Mouse (Mus musculus): ENCODE data around the gene Amz2. TPM values are rescaled to one million over a fixed set of nuclear protein-coding genes. Genes with fewer than 3 reads are reported as not detected.

Gene Amz2
- polyA plus RNA-seq, 1 experiment: 0.22 TPM

DNA sequence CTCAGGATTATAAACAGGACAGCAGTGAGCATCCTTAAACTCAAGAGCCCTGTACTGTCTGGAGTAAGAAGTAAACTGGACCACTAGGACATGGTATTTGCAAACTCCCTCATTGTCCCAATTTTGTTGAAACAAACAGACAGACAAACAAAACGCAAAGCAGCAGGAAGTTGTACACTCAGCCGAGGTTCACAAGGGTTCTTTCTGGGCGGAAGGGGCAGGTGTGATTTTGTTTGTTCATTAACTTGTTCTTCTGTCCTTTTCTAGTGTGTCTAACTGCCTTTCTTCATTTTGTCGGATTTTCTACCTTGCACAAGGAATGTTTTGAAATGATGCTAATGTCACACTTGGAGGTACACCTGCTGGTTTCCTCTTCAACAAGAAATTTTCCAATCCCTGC, 6.3 kb upstream of the Amz2 start:
- H3K9me3 ChIP-seq (ENCODE audit: control insufficient read depth, low read length): peaks cover 4% of the 10 kb centered on the region
- TF ChIP-seq GATA1 (IDR thresholded peaks at IDR 0.05; ENCODE audit: low read length): no peak
- no peak for TF ChIP-seq TAL1 (IDR thresholded peaks at IDR 0.05; ENCODE audit: low read length)
- H3K36me3 ChIP-seq (ENCODE audit: control insufficient read depth): no peaks in the 10 kb centered on the region
- no peak overlapping the region for H3K4me3 ChIP-seq (replicated peaks)
- peaks cover 6% of the 10 kb centered on the region for H3K27me3 ChIP-seq (ENCODE audit: control insufficient read depth)
- peaks cover 4% of the 10 kb centered on the region; the same call in 1 of the 2 replicates for H3K4me1 ChIP-seq (ENCODE audit: control insufficient read depth)

DNA sequence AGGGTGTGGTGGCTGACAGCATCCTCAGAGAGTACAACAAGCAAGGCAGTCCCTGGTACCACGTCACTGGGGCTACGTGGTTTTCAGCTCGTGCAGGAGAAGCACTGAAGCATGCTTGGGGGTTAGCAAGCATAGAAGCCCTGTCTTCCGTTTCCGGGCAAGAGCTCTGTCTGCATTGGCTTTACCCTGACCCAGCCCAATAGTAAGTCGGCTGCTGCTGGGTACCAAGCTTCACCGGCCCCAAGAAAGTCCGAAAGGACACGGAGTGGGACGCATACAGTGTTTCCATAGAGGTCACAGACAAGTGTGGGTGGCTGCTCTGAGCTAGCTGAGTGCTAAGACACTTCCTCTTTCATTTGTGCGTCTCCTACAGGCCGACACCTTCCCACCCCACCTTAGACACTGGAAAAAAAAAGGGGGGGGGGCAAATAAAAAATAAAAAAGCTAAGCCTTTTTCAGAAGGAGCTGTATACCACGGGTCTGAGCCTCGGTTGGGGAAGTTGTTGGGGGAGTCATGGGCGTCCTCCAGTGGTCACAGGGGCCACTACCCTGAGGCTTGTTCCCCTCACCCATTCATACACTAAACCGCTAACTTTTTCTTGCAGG, 5.7 kb upstream of the Amz2 start:
- Histone ChIP-seq H3K9me3 (ENCODE audit: control insufficient read depth, low read length) (peaks cover 4% of the 10 kb centered on the region), H3K36me3 (ENCODE audit: control insufficient read depth) (no peaks in the 10 kb centered on the region), H3K4me3 (replicated peaks) (no peak overlapping the region), H3K27me3 (ENCODE audit: control insufficient read depth) (peaks cover 6% of the 10 kb centered on the region), H3K4me1 (ENCODE audit: control insufficient read depth) (peaks cover 6% of the 10 kb centered on the region)
- TF ChIP-seq TAL1 (IDR thresholded peaks at IDR 0.05; ENCODE audit: low read length): no peak
- TF ChIP-seq GATA1 (IDR thresholded peaks at IDR 0.05; ENCODE audit: low read length): no peak

DNA sequence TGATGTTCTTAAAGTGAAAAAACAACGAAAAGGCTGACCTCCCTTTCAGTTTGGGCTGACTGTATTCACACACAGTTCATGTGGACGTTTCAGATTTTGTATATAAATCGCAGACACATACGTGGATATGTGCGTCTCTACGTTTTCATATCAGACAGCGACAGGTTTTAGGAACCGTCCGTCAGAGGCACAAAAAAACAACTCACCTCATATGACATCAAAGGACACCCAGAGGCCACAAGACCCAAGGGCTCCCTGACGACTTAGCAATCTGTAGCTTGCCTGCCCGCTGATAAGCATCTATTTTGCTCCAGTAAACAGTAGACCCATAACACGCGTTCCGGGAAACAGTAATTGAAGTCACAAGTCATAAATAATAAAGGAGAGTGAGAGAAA, 5.2 kb upstream of the Amz2 start:
- no peak overlapping the region for H3K4me3 ChIP-seq (replicated peaks)
- no peak for TF ChIP-seq GATA1 (IDR thresholded peaks at IDR 0.05; ENCODE audit: low read length)
- TF ChIP-seq TAL1 (IDR thresholded peaks at IDR 0.05; ENCODE audit: low read length): no peak
- H3K36me3 ChIP-seq (ENCODE audit: control insufficient read depth): no peaks in the 10 kb centered on the region
- peaks cover 11% of the 10 kb centered on the region for H3K4me1 ChIP-seq (ENCODE audit: control insufficient read depth)
- peaks cover 6% of the 10 kb centered on the region for H3K27me3 ChIP-seq (ENCODE audit: control insufficient read depth)
- peaks cover 4% of the 10 kb centered on the region for H3K9me3 ChIP-seq (ENCODE audit: control insufficient read depth, low read length)

DNA sequence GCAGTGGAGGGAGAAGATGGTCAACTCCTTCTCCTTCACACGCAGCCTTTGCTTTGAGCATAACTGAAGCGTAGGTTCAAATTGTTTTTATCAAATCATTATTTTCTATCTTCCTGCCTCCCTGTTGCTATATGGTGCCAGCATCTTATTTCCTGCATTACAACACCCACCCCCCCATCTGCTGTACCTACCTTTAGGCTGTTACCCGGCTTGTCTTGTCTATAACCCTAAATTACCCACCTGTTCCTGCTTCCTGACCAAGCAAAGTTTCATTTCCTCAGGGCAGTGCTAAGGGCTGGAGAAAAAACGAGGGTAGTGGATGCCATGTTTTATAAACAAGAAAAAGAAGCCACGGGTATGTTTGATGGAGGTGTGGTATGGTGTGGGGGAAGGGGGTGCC, 4.5 kb upstream of the Amz2 start:
- Histone ChIP-seq H3K4me3 (replicated peaks) (no peak overlapping the region), H3K27me3 (ENCODE audit: control insufficient read depth) (peaks cover 6% of the 10 kb centered on the region), H3K36me3 (ENCODE audit: control insufficient read depth) (no peaks in the 10 kb centered on the region), H3K4me1 (ENCODE audit: control insufficient read depth) (peaks cover 16% of the 10 kb centered on the region), H3K9me3 (ENCODE audit: control insufficient read depth, low read length) (peaks cover 4% of the 10 kb centered on the region)
- TF ChIP-seq GATA1 (IDR thresholded peaks at IDR 0.05; ENCODE audit: low read length) (no peak), TAL1 (IDR thresholded peaks at IDR 0.05; ENCODE audit: low read length) (no peak)

DNA sequence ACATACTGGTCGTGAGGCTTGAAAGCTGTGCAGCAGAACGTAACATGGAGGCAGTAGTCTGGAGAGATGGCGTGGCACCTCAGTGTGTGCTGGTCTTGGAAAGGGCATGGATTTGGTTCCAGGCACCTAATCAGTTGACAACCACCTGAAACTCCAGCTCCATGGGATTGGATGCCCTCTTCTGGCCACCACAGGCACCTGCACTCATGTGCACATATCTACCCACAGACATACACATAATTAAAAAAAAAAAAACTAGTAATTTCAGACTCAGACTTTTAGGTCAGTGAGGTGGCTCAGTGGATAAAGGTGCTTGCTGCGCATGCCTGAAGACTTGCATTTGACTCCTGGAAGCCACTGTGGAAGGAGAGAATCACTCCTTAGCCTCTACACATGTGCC, 3.5 kb upstream of the Amz2 start:
- Histone ChIP-seq H3K4me3 (replicated peaks) (no peak overlapping the region), H3K9me3 (ENCODE audit: control insufficient read depth, low read length) (peaks cover 4% of the 10 kb centered on the region), H3K36me3 (ENCODE audit: control insufficient read depth) (no peaks in the 10 kb centered on the region), H3K27me3 (ENCODE audit: control insufficient read depth) (peaks cover 6% of the 10 kb centered on the region), H3K4me1 (ENCODE audit: control insufficient read depth) (peaks cover 26% of the 10 kb centered on the region)
- no peak for TF ChIP-seq TAL1 (IDR thresholded peaks at IDR 0.05; ENCODE audit: low read length)

DNA sequence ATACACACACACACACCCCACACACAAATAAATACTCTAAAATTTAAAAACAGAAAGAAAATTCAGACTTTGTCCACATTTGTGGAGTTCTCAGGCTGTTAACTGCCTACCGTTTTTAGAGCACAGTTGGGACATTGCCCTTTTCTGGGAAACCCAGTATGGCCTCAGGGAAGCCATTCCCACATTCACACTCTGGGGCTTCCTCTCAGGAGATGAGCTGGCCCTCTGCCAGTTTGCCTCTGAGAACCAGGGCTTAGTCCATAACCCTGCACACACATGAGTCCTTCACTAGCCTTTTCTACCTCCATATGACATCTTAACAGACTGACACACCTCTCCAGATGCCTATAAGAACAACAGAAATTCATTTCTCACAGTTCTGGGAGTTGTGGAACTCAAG, 2.5 kb upstream of the Amz2 start:
- peaks cover 4% of the 10 kb centered on the region for H3K9me3 ChIP-seq (ENCODE audit: control insufficient read depth, low read length)
- no peak for TF ChIP-seq TAL1 (IDR thresholded peaks at IDR 0.05; ENCODE audit: low read length)
- TF ChIP-seq GATA1 (IDR thresholded peaks at IDR 0.05; ENCODE audit: low read length): no peak
- H3K36me3 ChIP-seq (ENCODE audit: control insufficient read depth): peaks cover under 1% of the 10 kb centered on the region; the same call in 1 of the 2 replicates
- H3K27me3 ChIP-seq (ENCODE audit: control insufficient read depth): peaks cover 6% of the 10 kb centered on the region
- H3K4me3 ChIP-seq (replicated peaks): no peak overlapping the region
- H3K4me1 ChIP-seq (ENCODE audit: control insufficient read depth): peaks cover 28% of the 10 kb centered on the region

DNA sequence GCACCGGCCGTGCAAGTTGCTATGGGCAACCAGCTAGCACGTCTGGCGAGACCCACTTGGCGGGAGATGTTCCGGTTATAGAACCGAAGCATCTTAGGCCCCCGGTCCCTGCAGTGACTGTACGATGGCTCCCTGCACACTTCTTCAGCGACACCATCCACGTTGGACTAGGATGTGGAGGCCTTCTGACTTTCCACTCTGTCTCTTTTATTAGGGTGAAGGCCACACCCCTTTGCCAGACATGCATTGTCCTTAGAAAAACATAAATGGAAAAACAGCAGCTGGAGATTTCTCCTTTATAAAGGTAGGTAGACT, 483 bp downstream of the Amz2 start:
- Histone ChIP-seq H3K9me3 (ENCODE audit: control insufficient read depth, low read length) (peaks cover 4% of the 10 kb centered on the region), H3K27me3 (ENCODE audit: control insufficient read depth) (no peaks in the 10 kb centered on the region), H3K4me1 (ENCODE audit: control insufficient read depth) (peaks cover 24% of the 10 kb centered on the region), H3K36me3 (ENCODE audit: control insufficient read depth) (peaks cover 28% of the 10 kb centered on the region), H3K4me3 (replicated peaks) (peak overlapping the region; percentile 92)
- no peak for TF ChIP-seq TAL1 (IDR thresholded peaks at IDR 0.05; ENCODE audit: low read length)
- TF ChIP-seq GATA1 (IDR thresholded peaks at IDR 0.05; ENCODE audit: low read length): no peak

DNA sequence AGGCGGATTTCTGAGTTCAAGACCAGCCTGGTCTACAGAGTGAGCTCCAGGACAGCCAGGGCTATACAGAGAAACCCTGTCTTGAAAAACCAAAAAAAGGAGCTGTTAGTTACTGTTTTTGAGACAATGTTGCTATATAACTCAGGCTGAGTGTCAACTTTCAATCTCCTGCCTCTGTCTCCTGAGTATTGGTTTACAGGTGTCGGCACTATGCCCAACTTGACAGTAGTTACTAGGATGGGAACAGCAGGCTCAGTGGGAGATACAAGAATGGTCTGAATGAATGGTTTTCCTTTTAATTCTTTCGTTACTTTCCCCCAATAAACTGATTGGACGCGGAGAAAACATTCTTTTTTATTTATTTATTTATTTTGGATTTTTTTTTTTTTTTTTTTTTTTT, 1.6 kb downstream of the Amz2 start:
- peaks cover 1% of the 10 kb centered on the region; the same call in 1 of the 2 replicates for H3K9me3 ChIP-seq (ENCODE audit: control insufficient read depth, low read length)
- no peak for TF ChIP-seq TAL1 (IDR thresholded peaks at IDR 0.05; ENCODE audit: low read length)
- TF ChIP-seq GATA1 (IDR thresholded peaks at IDR 0.05; ENCODE audit: low read length): no peak
- no peaks in the 10 kb centered on the region for H3K27me3 ChIP-seq (ENCODE audit: control insufficient read depth)
- peaks cover 35% of the 10 kb centered on the region for H3K36me3 ChIP-seq (ENCODE audit: control insufficient read depth)
- H3K4me3 ChIP-seq (replicated peaks): no peak overlapping the region
- H3K4me1 ChIP-seq (ENCODE audit: control insufficient read depth): peaks cover 24% of the 10 kb centered on the region

DNA sequence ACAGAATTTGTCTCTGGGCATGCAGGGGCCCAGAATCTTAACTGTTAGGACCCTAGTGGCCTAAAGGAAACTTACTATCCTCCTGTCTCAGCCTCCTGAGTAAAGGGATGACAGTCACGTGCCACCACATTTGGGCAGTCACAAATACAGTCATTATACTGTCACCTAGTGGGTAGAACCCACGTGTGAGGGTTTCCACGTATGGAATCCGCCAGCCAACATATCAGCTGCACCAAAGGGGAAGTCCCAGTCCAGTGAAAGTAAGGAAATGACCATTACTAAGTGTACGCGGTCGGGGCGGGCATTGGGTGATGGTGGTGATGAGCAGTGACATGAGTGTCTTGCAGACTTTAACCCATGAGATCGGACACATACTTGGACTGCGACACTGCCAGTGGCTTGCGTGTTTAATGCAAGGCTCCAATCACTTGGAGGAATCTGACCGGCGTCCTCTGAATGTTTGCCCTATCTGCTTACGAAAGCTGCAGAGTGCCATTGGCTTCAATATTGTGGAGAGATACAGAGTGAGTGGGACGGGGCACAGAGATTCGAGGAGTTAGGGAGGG, 8.6 kb downstream of the Amz2 start:
- peaks cover 6% of the 10 kb centered on the region for H3K4me1 ChIP-seq (ENCODE audit: control insufficient read depth)
- no peaks in the 10 kb centered on the region for H3K27me3 ChIP-seq (ENCODE audit: control insufficient read depth)
- H3K9me3 ChIP-seq (ENCODE audit: control insufficient read depth, low read length): no peaks in the 10 kb centered on the region
- H3K4me3 ChIP-seq (replicated peaks): no peak overlapping the region
- TF ChIP-seq TAL1 (IDR thresholded peaks at IDR 0.05; ENCODE audit: low read length) (no peak), GATA1 (IDR thresholded peaks at IDR 0.05; ENCODE audit: low read length) (no peak)
- peaks cover 68% of the 10 kb centered on the region for H3K36me3 ChIP-seq (ENCODE audit: control insufficient read depth)

DNA sequence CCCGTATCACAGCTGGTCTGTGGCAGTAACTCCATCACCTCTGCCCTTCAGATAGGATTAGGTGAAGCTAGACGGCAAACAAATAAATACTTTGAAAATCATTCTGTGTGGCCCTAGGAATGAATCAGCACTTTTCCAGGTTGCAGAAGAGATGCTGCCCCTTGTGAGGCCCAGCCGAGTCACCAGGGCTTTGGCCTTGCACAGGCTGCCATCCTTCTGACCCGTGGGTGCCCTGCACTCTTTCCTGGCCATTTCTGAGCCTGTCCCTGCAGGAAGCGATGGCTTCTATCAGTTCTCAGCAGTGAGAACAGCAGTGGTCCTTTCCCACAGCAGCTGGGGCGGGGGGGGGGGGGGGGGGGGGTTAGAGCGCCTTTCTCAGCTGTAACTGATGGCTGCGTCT, 11.1 kb downstream of the Amz2 start:
- H3K9me3 ChIP-seq (ENCODE audit: control insufficient read depth, low read length): no peaks in the 10 kb centered on the region
- H3K36me3 ChIP-seq (ENCODE audit: control insufficient read depth): peaks cover 47% of the 10 kb centered on the region
- peaks cover 29% of the 10 kb centered on the region for H3K4me1 ChIP-seq (ENCODE audit: control insufficient read depth)

More for the DNA sequence above, 11.1 kb downstream of the Amz2 start:
- H3K4me3 ChIP-seq (replicated peaks): no peak overlapping the region
- TF ChIP-seq TAL1 (IDR thresholded peaks at IDR 0.05; ENCODE audit: low read length) (no peak), GATA1 (IDR thresholded peaks at IDR 0.05; ENCODE audit: low read length) (no peak)
- peaks cover 5% of the 10 kb centered on the region for H3K27me3 ChIP-seq (ENCODE audit: control insufficient read depth)

All from erythroblast, embryonic 14.5 days (primary cell).